Mouse (Mus musculus) spleen, embryonic (tissue): ENCODE data around the gene Cd59a.
"Not testable (repeated sequence)": the region's sequence is repeated elsewhere in the genome, so short reads cannot be mapped to it uniquely, and the experiment has no call there.

Experiments used
- CTCF ChIA-PET: fragments of 350-600 bp; sonication (Branson Sonifier 250); formaldehyde crosslinking; loops from one replicate; lab custom pipeline; 2022; lab: Charles Lee

Cd59a gene

DNA sequence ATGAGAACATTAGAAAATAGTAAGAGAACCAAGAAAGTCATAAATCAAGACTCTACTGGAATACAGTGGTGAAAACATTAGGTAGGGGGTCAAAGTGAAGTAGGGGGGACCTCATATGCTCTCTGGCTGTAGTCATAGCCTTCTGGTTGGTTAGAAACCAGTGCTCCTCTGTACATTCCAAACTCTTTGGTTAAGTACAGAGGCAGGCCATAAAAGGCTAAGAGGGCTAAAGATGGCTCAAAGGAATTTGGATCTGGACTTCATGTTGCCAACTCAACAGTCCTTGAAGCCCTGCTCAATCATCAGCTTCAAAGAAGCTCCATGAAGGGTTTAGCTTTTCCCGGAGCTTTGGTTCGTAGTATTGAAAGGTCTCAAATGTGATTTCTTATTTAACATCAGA is 13.4 kb downstream of the Cd59a start:
- CTCF ChIA-PET: not testable (repeated sequence)

DNA sequence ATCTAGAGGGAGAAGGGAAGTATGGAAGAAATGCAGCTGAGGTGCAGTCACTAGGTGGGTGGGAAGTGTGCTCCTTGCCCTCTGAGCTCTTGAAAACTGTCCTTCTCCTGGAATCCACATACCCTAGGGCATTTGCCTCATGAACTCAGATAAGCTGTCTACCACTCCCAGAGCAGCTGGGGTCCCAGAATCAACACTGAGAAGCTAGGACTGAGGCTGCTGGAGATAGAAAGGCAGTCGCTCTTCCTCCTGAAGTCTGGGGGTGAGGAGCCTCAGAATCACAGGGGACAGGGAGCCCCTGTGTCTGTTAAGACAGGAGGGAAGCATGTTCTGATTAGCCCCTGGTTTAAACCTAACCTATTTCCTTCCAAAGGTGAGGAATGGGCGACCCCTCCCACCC is 13.9 kb downstream of the Cd59a start:
- CTCF ChIA-PET: no interaction called here

DNA sequence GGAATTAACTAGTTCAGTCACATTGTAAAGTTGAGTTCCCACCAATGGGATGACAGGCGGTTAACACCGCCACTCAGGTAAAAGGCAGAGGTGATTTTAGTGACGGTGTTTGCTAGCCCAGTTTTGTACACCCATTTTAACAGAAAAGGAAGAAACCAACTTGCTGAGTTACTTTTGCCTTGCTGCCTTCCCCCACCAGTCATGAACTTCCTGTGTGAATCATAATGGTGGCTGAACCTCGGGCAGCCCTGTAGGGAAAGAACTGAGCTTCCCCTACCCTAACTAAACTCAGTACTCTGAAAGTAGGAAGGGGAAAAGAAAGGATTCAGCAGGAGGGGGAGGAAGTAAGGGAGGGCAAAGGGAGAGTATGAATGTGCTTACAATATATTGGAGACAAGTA is 14.4 kb downstream of the Cd59a start:
- CTCF ChIA-PET: no interaction called here

DNA sequence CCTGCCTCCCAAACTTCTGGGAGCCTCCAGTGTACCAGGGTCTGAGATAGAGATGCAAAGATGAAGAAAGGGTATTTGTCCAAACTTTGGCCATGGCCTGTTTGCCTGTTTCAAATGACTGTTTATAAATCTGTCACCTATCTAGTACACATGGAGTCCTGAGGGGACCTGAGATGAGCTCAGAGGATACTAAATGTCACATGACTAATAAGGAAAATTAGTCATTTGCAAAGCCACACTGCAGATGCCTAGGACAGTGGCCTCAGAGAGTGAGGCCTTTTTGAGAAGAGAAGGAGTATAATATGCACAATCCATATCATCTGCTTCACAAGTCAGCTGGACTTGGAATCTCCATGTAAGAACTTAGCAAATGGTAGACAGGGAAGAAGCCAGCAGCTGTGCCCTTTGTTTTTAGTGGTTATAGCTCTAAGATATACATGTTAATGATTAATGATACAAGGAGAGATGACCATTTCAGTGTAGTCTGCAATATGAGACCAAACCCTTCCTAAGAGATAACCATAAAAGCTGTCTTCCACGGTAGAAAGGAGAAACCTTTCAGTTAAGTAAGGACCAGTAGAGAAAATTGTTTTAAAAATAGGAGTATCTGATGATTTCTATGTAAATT is 15.7 kb downstream of the Cd59a start:
- CTCF ChIA-PET: not testable (repeated sequence)

DNA sequence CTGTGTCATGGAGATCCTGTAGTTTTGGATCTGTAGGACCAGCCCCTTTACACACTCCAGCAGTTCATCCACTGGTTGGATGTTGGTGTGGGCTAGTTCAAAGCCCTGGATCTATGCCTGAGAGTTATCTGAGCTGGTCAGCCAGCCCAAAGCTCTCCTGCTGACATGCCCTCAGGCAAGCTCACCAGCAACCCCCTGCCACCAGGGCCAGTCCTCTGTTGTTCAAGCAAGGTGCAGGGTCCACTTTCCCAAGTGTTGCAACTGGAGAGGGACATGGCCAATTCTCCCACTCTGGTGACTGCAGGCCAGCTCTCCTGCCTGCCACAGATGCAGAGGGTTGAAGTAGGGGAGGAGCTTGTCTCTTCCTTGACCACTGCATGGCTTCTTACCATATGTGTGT is 18.0 kb downstream of the Cd59a start:
- CTCF ChIA-PET: not testable (repeated sequence)

DNA sequence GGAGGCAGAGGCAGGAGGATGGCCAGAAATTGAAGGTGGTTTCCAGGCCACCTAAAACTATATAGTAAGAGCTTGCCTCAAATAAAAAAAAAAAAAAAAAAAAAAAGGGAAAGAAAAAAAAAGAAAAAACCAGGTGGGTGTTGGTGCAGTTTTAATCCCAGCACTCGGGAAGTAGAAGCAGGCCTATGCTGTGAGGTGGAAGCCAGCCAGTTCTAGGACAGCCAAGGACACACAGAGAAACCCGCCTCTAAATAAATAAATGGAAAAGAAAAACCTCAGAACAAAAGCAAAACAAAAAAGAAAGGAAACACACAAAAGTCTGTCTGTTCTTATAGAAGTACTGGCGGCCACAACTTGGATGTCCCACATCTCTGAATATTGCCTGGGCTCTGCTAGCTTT is 19.3 kb downstream of the Cd59a start:
- CTCF ChIA-PET: no interaction called here

DNA sequence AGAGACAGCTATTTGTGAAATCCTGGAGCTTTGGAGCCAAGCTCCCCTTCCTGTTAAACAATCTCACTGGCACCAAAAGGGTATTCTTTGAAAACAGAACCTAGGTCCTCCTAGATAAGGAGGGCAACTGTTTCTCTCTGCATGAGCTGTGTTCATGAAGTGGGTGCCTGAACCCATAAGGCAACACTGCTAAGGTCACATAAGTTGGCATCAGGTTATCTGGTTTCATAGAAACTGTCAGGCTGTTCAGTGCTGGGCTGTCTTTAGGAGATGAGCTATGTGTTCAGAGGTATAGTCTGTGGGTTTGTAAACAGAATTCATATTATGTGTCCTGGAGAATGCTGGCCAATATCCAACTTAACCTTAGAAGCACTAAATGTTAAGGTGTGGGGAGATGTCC is 21.6 kb downstream of the Cd59a start:
- CTCF ChIA-PET: not testable (repeated sequence)

DNA sequence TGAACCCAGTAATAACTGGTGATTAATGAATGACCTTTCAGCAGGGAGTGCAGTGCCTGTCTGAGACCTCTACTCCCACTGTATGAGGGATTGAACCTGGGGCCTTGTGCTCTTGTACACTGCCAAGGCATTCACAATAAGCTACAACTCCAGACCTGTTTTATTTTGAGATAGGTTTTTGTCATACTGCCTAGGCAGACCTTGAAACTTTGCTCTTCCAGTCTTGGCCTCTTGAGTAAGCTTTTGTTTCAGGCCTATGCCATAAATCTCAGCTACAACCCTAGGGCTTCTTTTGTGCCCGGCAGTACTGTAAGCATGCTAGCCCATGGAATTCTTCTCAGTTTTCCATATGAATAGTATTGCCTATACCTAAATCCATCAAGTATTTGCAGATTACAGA is 23.5 kb downstream of the Cd59a start:
- CTCF ChIA-PET: no interaction called here

DNA sequence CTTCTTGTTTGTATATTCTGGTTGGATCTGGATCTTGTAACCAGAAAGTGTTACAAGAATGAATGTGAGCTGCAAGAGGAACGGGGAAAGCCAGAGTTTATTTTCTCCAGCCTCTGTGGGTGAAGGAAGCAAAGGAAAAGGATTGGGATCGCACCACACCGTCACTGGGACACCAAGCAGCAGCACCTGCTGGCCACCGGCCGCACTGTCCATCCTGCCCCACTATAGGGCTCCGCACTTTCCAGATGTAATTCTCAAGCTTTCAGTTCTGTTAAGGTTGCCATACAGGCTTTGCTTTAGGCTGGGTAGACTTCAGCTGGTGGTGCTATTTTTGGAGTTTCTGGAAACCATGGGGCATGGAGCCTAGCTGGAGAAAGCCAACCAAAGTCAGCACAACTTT is 24.7 kb downstream of the Cd59a start:
- CTCF ChIA-PET: no interaction called here

DNA sequence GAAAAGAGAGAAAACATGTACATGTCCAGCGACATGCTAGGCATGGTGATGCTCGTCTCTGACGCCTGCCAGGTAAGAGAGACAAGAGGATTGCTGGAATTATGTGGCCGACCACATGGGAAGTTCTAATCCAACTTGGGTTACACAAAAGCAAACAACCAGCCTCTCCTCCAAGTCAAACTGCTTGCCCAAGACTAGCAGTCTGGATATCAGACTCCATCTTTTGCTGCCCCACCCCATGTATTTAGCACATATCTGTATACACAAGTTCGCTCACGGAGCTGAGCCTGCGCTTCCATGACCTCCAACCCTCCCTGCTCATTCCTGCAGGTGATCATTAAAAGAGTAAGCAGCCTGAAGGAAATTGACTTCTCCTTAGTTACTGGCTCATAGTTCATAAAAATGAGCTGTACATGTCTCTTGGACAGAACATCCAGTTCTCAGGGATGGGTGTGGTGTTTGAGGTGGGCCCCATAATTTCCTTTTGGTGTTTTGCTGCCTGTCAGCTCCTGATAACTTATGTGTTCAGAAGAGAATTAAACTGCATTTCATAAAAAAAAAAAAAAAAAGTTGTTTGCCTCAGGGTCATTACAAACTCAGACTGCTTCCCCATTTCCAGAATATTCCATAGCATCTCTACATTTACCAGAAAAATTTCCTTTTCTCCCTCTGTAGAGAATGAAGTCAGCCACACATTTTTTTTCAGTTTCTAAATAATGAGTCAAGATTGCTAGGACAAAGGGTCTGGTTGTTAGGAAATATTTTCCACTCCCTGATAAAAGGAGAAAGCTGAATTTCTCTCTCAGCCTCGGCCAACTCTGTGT is 26.3 kb downstream of the Cd59a start:
- CTCF ChIA-PET: interaction anchor here (0.6 kb wide), 1 partner anchor 151 kb away, joined by 3 read pairs; no protein-coding TSS in a partner anchor

DNA sequence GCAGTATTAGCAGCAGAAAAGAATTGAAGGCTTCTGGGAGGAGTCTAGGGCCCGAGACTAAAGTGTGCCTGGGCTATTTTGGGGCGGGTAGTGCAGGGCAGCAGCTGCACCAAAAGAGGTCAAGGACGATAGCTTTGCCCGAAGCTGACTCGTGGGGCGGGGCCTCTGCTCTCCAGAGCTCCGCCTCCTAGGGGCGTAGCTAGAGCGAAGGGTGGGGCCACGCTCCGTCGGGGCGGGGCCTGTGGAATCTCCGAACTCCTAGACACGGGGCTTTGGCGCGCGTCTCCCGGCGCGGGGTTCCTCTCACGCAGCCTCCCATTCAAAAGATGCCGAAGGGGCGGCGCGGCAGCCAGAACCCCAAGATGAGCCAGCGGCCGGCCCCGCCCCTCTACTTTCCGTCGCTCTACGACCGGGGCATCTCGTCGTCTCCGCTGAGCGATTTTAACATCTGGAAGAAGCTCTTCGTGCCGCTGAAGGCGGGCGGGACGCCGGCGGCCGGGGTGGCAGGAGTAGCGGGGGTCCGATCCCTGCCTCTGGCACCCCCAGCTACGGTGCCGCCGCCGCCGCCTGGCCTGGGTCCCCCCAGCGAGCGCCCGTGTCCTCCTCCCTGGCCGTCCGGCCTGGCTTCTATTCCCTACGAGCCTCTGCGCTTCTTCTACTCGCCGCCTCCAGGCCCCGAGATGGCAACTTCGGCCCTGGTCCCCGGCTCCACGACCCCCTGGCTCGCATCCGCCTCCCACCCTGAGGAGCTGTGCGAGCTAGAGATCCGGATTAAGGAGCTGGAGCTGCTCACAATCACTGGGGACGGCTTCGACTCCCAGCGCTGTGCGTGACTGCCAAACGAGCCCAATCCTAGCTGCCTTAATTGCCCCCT is 27.1 kb downstream of the Cd59a start, which contains the start of gene A930018P22Rik:
TSS of gene A930018P22Rik (plus strand) at position 265 of the 874 bp plus-strand sequence.
- CTCF ChIA-PET: interaction anchor here (0.6 kb wide), 1 partner anchor 152 kb away, joined by 3 read pairs; no protein-coding TSS in a partner anchor

DNA sequence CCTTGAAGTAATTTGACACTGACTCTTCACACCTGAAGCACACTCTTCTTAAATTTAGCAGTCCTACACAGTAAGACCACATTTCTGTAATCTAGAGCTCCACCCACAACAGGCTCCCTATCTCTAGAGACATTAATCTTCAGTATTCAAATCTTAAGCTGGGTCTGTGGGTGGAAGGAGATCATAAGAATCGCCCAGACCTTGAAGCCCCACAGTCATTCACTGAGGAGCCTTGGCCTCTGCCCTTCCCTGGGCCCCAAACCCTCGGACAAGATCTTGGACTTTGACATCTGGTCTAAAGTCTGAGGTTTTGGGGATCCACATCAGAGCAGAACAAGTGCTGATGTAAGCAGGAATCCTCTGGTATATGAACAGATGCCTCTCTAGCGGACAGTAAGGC is 27.9 kb downstream of the Cd59a start:
- CTCF ChIA-PET: no interaction called here

DNA sequence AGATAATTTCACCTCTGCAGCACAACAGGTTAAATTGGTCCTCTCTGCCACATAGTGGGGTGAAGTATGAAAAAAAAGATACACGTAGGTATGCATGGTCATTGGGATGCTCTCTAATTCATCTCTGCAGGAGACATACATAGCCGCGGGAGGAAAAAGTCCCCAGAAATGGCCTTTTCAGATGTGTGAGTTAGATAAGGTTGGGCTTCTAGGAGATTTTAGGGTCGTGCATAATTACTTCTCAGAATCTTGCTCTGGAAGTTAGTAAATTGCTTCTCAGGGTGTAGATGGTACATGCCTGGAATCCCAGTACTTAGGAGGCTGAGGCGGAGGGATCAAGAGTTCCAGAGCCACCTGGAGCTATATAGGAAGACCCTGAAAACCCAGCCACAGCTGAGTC is 28.5 kb downstream of the Cd59a start:
- CTCF ChIA-PET: no interaction called here

DNA sequence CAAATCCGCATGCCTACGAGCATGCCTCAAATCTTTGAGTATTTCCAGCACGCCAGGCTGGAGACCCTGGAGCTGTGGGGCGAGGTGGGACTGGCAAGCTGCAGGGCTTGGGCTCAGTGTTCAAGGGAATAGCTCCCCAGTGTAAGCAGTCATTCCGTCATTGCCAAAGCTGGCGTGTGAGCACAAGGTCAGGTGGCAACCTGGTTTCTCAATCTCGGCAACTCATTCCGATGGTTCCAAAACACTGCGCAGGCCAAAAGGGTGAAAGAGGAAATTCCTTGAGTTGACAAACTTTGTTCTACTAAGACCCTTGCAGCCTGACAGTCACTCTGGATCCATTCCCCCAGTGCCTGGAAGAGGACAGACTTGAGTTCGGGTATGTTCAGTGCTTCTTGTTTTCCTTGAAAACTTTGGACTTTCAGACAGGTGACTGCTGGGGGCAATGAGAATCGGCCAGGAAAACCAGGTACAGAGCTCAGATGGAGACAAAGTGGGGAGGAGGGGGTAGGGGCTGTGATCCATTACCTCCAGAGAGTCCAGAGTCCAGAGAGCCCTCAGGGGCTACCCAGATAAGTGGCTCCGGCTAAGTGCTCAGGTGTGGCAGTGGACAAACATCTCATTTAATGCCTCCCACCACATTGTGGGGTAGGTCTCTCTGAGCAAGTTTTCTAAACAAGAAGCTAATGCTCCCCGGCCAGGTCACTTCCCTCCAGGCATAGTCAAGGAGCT is 33.4 kb downstream of the Cd59a start:
- CTCF ChIA-PET: no interaction called here

DNA sequence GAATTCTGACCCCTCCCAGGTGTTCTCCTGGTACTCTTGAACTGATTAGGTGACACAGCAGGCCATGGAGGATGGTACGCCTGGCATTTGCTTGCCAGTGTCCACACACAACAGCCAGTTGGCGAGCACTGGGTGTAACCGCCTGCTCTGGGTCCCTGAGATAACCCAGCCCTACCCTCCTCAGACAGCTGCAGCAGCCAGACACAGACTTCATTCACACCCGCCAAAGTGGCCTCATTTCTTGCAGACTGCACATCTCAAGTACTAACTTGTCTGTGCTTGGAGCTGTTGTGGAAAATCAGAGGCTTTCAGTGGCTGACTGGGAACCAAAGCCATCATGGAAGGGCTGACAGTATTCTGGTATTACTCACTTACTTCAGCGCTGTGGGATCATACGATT is 34.6 kb downstream of the Cd59a start:
- CTCF ChIA-PET: no interaction called here

DNA sequence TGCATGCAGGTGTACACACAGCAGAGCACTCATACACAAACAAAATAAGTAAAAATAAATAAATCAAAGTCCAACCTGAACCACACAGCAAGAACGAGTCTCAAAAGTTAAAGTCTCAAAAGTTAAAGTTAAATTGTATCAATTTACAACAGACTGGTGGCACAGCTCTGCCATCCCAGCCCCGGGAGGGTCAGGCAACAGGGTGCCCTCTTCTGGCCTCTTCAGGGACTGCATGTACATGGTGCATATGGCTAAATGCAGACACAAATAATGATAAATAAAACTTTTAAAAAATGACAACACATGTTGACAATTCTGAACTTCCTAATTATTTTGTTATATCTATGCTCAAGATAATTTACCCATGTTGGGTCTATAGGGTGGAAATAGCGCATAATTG is 35.4 kb downstream of the Cd59a start:
- CTCF ChIA-PET: interaction anchor here (0.5 kb wide), 1 partner anchor 773 kb away, joined by 3 read pairs; no protein-coding TSS in a partner anchor

DNA sequence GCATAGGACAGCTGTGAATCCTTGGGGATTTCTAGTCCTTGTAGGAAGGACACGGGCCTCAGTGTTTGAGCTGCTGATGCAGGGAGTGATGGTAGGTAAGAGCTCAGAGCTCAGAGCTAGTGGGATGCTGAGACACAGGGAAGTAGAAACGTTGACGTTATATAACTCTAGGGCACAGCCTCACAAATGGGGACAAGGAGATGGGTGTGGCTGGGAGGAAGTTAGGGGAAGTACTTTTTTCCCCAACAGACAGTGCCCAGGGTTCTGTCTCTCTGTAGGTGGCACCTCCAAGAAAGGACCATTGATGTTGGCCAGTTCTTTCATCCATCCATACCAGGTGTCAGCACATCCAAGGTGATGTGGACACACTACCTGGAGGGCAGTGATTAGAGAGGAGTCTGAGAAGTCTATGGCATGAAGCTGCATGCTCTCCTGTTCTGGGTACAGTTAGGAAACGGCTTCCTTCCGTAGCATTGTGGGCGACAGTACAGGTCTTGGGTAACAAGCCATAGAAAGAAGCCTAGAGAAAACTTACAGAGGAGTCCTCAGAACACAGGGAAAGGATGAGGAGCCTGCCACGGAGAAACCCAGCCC is 36.8 kb downstream of the Cd59a start:
- CTCF ChIA-PET: no interaction called here

DNA sequence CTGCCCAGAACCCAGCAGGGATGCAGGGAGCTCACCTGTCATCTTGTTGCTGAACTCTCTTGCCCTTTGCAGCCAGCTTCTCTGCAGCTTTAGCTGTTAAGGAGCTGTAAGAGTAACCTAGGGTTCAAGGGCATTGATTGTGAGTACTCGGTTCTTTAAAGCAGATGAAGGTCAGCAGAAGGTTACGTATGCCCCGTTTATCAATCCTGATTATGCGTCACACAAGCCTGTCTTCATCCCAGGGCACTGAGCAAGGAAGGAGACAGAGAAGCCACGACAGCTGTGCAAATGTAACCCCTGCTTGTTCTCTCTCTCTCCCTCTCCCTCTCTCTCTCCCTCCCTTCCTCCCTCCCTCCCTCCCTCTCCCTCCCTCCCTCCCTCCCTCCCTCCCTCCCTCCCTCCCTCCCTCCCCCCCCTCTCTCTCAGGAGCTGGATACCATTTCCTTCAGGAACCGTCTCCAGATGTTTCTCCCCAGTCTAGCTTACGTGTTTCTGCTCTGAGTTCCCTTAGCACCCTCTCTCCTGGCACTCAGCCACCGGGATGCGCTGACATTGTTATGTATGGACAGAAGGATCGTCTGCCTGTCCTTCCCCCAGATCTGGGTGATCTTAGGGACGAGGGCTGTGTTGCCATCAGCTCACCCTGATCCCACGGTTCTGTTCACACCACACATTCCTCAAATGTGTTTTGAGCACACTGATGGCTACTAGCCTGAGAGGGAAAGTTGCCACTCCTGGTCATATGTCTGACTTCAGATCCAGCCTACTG is 37.6 kb downstream of the Cd59a start:
- CTCF ChIA-PET: no interaction called here

DNA sequence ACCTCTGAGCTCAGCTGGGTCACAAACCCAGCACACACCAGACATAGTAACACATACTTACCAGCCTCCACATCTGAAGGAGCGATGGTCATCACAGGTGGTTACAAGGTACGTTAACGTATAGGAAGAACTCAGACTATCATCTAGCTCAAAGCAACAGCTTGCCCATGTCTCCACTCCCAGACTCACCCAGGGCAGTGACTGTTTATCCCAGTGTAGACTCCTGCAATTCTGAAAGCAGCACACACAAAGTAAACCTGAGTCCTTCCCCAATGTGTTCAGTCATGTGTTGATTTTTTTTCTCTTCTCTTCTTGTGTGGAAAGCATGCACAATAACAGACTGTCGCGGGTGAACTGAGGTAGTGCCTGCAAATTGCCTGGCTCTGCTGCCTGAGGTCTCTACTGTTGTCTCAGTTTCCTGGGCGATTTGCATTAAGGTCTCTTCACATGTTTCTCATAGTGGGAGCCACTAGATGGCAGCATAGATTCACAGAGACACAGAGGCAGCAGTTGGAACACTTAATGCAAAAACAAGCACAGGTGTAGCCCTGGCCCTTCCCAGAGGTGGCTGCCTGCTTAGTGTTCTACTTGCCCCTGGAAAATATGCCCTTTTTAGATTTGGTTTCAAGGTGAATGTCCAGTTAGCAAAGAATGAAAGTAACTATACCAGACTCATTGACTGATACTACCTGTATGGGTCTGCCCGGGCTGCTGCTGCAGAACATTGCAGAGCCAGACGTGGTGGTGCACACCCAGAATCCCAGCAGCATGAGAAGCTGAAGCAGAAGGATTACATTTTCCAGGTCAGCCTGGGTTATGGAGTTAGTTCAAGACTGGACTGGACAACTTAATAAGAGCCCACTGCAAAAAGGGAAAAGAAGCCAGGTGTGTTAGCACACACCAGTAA is 38.8 kb downstream of the Cd59a start:
- CTCF ChIA-PET: no interaction called here
